Mouse (Mus musculus): Measurements from ENCODE around the gene Zfp612. TPM values are rescaled to one million over a fixed set of nuclear protein-coding genes. Genes with fewer than 3 reads are reported as not detected.

The Zfp612 gene
- polyA plus RNA-seq, 1 experiment = 6.7 TPM

DNA sequence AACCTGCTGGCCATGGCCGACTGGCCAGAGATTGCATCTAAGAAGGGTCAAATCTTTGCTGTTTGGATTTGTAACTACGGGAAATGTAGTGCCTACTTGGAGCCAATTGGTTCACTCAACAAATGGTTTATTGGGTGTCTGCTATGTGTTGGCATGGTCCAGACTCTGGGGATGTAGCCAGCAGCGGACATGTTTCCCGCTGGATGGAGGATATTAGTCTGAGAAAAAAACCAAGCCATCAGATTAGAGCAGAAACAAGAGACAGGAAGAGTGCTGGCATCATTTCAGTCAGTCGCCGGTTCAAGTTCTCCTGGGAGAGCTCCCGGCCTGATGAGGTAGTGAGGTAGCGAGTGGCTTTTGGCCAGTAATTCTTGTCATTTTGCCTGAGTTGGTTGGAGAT lies 54.7 kb downstream of the Zfp612 start:
- no peak for DNase-seq (ENCODE audit: low spot score)

- no peak for DNase-seq (ENCODE audit: low spot score)
Measured at GRCm38 (mm10) chr8:110135515-110135914, 56.0 kb downstream of the Zfp612 start.

- DNase-seq (ENCODE audit: low spot score) = no peak
Measured at GRCm38 (mm10) chr8:110140156-110140555, 60.6 kb downstream of the Zfp612 start.

DNA sequence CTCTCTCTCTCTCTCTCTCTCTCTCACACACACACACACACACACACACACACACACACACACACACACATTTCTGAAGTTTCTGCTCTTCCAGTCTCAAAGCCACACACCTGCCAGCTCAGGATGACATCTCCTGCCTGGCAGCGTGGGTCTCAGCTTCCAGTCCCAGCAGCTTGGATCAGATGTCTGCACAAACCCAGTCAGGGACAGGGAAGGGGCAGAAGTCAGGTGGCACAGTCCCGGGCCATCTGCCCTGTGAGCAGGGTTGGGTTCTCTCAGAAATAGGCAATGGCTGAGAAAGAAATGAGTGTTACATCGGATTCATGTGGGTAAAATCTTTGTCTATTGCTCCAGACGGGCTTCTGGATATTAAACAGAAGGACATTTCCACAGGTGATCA lies 61.2 kb downstream of the Zfp612 start:
- no peak for DNase-seq (ENCODE audit: low spot score)

Other genes starting within 250 kb of the Zfp612 start
- gene Phlpp2, start 211.2 kb upstream of the Zfp612 start, polyA plus RNA-seq (2012; rRNA removed) = 5.7 and 6.4 TPM in 2 replicates
- 10.2 and 10.6 TPM in 2 replicates for gene Marveld3, start 117.5 kb upstream of the Zfp612 start, polyA plus RNA-seq (2012; rRNA removed)
- 0.13 and 0.40 TPM in 2 replicates for gene Tat, start 89.3 kb upstream of the Zfp612 start, polyA plus RNA-seq (2012; rRNA removed)
- gene Chst4, start 40.0 kb upstream of the Zfp612 start, polyA plus RNA-seq (2012; rRNA removed) = 0.86 and 2.1 TPM in 2 replicates
- gene Gm21964, start 21.5 kb downstream of the Zfp612 start, polyA plus RNA-seq (2012; rRNA removed) = not detected in 2 replicates
- not detected in 2 replicates for gene Gm17720, start 23.0 kb downstream of the Zfp612 start, polyA plus RNA-seq (2012; rRNA removed)
- gene Calb2, start 88.5 kb downstream of the Zfp612 start, polyA plus RNA-seq (2012; rRNA removed) = 0.07 and 0.11 TPM in 2 replicates
- gene Cmtr2, start 135.9 kb downstream of the Zfp612 start, polyA plus RNA-seq (2012; rRNA removed) = 5.2 and 5.5 TPM in 2 replicates
- gene Hydin, start 187.2 kb downstream of the Zfp612 start, polyA plus RNA-seq (2012; rRNA removed) = 0.01 and 0.07 TPM in 2 replicates

Data from urinary bladder, adult 2 months (tissue).